Mouse (Mus musculus): Measurements from ENCODE around the gene Il20.

The Il20 gene

DNA sequence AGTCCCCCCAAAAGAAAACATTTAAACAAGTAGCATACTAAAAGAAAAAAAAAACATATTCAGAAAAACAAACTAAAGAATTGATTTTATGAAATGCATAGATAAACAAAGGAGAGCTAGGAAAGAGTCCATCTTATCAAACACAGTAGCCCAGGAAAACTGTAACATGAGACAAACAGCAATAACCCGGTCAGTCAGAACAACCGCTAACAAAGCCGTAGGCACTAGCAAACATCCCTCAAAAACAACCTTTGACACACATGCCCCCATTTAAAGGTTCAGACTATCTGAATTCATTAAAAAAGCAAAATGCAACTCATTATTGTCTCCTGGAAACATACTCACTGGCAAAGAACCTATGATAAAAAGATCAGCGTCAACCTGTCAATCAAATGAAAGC is 53.8 kb downstream of the Il20 start:
- Histone ChIP-seq H3K4me3 (replicated peaks; ENCODE audit: low read length) (no peak overlapping the region), H3K9me3 (ENCODE audit: low read length) (no peaks in the 10 kb centered on the region), H3K4me1 (replicated peaks; ENCODE audit: low read depth, low read length) (no peaks in the 10 kb centered on the region), H3K27me3 (ENCODE audit: insufficient read depth, low read length) (0 out of 2 replicates have a peak, but pooled peaks cover 6% of the 10 kb centered on the region), H3K36me3 (ENCODE audit: insufficient read depth, low read length) (no peaks in the 10 kb centered on the region)
- TF ChIP-seq POU5F1 (IDR thresholded peaks at IDR 0.05; ENCODE audit: borderline replicate concordance, low read length) (no peak), NANOG (IDR thresholded peaks at IDR 0.05; ENCODE audit: borderline replicate concordance, low read length) (no peak), CTCF (conservative IDR thresholded peaks at IDR 0.05; ENCODE audit: low read length) (no peak)

All from E14TG2a.4 (cell line).